Mouse (Mus musculus): ENCODE results near the gene Kcnip1.

The Kcnip1 gene

DNA sequence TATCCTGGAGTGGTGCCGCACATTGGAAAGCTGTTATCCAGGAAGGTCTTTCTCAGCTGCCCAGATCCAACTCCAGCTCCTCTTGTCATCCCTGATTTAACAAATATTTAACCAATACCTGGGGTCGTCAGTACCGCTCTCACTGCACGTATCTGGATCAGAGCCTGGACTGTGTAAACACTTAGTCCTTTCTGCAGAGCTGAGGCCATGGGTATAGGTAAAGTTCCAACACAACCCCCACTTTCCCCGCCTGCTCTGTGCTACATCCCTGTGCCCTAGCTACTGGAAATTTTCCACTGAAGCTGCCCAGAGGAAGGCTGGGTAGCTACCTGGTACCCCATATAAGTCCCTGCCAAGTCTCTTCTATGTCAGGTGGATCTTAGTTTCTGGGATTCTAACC is 3.0 kb downstream of the Kcnip1 start:
- CTCF ChIA-PET: interaction anchor here (0.6 kb wide), 1 partner anchor 182 kb away, joined by 3 read pairs; no protein-coding TSS in a partner anchor

DNA sequence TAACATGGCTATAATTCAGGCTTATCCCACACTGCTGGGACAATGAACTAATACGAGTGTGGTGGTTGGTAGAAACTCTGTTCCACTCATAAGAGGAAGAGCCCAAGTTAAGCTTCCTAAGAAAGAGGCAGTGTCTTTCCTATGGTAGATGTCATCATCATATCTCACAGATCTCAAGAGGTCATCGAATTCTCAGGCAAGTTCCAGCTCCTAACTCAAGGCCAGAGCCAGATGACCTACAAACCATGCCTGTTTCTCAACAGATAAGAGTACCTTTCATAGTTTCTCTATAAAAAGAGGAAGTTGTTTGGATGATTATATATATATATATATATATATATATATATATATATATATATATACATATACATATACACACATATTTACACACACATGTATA is 6.4 kb downstream of the Kcnip1 start:
- CTCF ChIA-PET: no interaction called here

DNA sequence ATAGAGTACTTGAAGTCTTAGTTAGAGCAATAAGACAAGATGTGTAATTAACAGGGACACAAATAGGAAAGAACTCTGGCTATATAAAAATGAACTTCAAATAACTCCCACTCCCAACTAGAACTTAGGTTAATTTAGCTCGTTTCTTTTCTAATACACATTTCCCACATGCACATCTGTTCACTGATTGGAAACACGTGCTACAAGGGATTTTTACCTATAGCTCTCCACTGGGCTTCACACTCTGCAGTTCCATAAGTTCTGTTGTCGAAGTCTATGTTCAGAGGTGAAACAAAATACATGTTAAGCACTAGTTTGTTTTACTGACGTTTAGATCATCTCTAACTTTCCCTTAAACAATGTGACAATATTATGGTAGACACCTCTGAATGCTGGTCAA is 12.8 kb downstream of the Kcnip1 start:
- CTCF ChIA-PET: no interaction called here

DNA sequence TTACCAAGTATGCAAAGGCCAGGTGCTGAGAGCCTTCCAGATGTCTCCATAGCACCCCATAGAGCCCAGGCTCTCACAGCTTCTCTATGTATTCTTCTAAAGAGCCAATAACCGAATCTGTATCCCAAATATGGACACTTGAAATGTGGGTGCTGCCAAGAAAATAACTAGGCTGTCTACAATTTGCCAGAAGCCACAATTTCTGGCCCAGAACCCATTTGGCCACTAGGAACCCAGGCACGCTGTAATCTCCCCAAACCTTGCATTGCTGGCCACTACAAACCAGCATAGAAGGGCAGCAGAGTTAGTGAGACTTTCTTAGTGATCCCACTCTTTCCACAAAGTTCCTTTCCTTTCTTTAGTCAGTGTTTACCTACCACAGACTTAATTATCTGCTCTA is 17.8 kb downstream of the Kcnip1 start:
- CTCF ChIA-PET: no interaction called here

DNA sequence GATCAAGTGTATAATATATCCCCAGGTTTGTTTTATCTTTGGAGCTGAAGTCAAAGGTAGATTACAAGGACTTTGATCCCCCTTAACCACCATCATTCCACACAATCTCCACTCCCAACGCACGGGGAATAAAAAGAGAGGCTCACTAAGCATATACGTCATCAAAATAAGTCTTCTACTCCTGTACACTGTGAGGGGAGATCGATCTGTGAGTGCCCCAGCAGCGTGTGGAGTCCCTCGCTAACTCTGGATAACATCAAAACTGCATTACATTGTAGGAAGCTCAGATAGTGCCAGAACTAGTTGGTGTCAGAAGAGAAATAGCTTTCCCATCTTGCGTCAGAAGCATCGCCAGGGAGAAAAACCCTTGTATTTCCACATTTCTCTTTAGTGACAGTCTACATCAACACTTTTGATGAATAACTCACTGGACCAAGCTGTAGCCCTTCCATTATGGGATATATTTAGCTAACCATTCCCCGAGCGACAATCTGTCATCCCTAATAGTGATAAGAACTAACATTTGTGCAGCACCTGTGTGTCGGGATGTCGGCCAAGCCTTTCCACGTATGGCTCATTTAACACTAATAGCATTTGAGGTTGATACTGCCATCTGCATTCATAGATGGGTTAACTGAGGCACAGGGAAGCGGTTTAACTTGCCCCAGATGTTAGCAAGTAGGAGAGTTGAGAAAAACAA is 18.5 kb downstream of the Kcnip1 start:
- CTCF ChIA-PET: no interaction called here

DNA sequence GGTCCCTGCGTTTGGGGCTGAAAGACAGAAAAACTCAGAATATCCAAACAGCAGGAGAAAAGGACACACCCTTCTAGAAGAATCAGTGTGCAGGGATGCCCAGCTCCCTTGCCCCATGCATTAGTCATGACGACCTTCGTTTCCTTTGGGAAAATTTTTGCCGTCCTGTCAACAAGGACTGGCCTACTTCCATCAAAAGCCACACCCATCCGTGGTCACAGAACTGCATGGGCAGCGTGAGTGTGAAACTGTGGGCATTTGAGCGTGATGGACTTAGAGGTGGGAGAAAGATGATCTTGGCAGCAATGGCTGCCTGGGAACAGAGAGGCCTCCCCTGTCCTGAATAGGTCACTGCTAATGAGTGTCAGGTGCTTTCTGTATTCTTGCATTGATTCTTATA is 20.8 kb downstream of the Kcnip1 start:
- CTCF ChIA-PET: no interaction called here

DNA sequence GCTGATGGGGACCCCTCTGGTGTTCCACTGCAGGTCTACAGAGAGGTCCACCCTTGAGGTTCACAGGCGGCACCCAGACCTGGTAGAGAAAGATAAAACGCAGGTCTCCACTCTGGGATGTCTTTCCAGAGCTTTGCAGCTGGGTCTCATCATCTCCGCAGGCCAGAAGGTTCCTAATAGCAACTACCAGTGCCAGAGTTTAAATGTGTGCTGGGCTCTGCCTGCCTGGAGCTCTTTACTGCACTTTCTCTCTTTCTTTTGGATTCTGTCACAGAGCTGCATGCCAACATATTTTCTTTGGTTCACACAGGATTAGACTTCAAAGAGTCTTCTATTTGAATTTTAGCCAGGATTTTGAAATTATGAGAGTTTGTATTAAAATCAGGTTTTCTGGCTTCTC is 23.8 kb downstream of the Kcnip1 start:
- CTCF ChIA-PET: no interaction called here

DNA sequence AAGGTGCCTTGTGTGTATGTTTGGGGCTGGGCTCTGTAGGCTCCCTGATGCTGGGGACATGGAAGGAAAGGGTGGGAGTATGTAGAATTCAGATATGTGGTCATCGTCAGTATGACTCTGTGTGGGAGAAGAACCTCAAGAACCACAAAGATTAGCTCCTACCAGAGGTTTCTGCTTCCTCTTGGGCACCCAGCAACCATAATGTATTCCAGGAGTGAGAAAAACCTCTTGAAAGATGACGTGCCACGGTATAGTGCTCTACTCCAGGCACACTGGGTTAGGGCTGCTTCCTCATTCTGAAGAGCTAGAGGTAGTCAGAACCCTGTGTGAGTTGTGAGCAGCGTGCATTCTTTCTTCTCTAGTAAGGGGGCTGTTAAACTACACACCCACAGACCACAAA is 25.2 kb downstream of the Kcnip1 start:
- CTCF ChIA-PET: no interaction called here

DNA sequence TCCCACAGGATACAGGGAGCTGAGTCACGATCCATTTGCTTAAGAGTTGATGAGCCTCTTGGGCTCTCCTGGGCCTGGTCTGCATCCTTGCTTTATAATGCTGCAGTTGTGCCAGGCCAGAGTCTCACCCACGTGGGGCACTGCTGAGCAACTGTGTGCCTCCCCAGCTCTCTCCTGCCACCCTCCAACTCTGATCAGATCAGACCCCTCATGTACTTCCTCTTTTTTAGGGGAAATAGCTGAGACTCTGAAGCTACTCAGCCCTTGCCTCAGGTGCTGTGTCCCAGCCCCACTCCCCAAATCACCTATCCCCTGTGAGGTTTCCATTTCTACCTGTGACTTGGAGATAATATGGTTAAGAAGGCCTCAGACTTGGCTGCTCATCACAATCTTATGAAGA is 27.6 kb downstream of the Kcnip1 start:
- CTCF ChIA-PET: no interaction called here

DNA sequence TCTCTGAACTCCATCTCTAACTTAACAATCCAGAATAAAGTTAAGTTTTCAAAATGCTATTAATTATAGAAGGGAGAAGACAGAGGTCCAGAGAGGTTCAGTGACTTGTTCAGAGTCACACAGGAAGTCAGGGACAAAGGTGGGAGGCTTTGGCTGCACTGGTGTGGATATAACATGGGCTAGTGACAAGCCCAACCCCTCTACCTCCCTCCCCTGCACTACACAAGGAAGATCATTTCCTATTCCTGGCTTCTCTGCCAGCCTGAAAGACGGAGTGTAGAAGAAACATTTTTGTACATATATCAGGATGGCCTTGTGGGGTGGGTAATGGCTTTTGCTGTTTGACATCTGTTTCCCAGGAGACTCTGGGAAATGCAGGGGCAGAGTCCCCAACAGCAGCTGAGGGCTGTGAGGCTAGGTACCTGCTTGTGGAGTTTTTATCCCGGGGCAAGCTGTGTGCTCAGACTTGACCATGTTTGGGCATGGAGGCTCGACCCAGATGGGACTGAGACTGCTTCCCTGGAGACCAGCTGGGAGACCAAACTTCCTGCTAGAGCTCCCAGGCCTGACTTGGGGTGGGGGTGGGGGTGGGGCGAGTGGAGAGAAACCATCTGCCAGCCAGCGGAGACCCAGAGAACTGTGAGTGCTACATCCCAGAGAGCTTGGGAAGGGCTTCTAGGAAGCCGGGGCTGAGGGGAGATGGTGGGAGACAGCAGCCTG is 30.1 kb downstream of the Kcnip1 start, which contains the start of gene Kcnmb1:
Gene Kcnmb1, plus strand, starts transcription at position 326 of the 720 bp plus-strand sequence.
- CTCF ChIA-PET: no interaction called here

DNA sequence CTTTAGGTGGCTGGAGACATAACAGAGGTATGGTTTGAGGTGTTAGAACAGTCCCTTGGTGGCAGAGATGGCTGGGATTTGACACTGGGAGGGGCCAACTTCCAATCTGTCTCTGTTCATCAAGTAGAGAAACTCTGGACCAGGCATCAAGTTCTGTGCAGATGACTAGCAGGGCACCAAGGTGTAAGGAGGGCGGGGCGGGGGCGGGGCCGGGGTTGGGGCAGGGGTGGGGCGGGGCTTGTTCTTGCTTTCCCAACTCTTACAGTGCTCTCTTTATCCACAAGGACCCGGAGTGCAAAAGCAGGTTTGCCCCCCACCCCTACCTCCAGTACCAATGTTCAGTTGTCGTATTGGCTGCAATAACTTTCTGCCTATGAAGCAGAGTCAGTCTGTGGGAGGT is 30.8 kb downstream of the Kcnip1 start:
- CTCF ChIA-PET: no interaction called here

DNA sequence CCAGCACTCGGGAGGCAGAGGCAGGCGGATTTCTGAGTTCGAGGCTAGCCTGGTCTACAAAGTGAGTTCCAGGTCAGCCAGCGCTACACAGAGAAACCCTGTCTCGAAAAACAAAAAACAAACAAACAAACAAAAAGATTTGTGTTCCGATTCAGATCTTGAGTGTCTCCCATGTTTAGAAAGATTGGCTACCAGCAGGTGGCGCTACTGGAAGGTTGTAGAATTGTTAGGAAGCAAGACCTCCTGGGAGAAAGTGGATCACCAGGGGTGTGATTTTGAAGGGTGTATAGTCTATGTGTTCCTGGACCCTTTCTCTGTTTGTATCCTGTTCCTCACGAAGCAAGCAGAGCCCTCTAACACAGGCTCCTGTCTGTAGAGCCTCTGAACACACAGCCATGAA is 34.2 kb downstream of the Kcnip1 start:
- CTCF ChIA-PET: no interaction called here

DNA sequence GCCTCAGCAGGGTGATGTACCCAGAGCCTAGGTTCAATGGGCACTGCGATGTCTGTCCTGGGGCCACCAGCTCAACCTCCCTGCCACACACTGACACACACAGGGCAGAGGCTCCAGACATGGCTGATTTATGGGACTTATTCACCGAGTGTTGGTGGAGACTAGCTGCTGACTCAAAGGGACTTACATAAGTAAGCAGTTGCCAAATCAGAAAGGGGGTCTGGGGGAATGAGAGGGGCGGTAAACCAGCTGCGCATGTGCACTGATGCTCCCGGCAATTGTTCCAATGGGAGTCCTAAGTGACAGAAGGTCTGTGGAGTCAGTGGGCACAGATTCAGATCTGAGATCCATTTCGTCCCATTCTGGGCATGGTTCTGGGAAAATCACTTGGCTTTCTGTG is 35.4 kb downstream of the Kcnip1 start:
- CTCF ChIA-PET: interaction anchor here (0.7 kb wide), 1 partner anchor 85 kb away, joined by 11 read pairs; no protein-coding TSS in a partner anchor

DNA sequence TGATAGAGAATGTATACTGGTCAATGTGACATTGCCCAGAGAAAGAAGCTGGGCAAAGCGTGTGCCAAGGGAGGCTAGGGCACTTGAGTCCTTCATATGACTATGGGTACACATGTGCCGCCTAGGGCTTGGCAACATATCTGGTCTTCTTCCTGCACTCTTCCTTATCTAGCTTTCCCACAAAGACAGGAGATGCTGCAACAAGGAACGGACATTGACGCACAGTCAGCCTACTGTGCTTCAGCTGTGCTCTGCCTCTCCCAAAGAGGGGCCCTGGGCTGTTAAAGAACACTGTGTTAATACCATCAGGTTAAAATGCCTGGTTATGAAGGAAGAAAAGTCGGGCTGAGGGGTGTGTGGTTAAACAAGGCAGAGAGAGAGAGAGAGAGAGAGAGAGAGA is 36.3 kb downstream of the Kcnip1 start:
- CTCF ChIA-PET: interaction anchor here (0.7 kb wide), 1 partner anchor 86 kb away, joined by 11 read pairs; no protein-coding TSS in a partner anchor

DNA sequence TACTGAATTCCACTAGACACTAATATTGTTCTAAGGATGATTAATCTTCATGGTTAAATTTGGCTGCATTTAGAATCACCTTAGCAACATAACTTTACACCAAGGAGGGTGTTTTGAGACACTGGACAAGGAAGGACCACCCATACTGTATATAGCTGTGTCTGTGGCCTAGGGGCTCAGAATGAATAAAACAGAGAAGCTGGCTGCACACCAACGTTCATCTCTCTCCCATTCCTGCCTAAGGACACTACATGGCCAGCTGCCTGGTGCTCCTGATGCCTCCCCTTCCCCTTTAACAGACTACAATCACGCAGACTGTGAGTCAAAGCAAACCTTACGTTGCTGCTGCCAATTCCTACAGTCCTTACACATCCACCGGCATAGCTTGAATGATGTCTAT is 37.0 kb downstream of the Kcnip1 start:
- CTCF ChIA-PET: no interaction called here

DNA sequence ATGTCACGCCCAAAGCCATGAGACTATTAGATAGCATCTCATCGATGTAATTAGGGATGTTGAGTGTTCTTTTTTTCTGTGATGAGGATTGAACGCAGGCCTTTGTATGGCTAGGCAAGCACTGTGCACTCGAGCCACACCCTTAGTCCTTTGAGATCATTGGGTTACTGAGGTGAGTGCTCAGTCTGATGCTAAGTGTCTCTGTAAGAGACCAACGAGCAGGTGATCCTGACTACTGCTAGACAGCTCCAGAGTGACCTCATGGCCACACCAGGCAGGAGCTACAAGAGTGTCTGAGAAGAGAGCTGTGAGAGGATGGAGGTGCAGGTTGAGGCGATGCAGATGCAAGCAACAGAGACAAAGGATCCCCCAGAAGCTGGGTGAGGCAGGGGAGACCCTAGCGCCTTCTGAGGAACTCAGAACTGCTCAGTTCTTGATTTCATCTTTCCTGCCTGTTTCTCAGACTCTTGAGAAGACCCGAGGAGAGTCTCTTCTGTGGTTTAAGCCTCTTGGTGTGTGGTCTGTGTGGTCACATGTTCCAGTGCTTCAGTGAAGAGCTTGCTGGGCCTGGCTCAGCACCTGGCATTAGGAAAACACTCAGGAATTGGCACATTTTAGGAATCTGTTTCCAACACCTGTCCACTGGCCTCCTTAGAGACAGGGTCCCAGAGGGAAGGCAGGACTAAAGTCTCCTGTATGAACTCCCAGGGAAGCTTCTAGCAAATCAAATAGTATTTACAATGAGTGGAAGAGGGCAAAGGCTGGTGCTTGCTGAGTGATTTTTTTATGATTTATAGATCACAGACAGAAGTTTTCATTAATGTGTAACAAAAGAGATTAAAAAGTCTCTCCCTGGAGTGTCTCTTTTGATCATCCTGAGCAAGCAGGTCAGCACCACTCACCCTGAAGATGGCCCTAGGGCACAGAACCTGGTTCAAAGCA is 41.0 kb downstream of the Kcnip1 start:
- CTCF ChIA-PET: no interaction called here

DNA sequence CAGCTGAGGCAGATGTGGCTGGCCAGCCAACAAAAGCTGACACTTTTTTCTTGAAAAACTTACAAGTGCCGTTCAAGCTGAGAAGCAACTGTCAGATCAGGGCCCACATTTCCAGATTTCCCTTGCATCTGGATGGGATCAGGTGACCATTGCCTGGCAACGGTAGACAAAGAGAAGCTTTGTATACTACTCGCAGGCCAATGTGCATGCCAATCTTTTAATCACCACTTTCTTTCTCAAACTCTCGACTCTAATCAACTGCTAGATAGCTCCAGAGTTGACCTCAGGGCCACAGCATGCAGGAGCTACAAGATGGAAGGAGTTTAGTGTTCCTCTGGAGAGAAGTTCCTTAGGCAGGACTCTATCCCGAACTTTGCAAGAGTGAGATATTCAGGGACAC is 41.8 kb downstream of the Kcnip1 start:
- CTCF ChIA-PET: no interaction called here

DNA sequence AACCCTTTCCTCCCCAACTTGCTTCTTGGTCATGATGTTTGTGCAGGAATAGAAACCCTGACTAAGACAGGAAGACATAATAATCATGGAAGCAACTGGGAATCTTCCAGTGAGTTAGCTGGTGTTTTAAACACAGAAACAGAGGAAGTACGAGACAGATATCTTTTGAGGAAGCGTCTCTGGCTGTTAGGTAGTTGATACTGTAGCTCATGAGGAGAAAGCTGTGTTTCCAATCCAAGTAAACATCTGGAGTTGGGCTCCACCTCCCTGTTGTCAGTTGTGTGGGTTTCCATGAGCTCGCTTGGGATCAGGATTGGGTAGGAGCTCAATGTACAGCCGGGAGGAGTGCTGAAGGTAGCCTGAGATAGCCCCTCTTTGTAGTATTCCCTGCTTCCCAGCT is 46.5 kb downstream of the Kcnip1 start:
- CTCF ChIA-PET: no interaction called here

DNA sequence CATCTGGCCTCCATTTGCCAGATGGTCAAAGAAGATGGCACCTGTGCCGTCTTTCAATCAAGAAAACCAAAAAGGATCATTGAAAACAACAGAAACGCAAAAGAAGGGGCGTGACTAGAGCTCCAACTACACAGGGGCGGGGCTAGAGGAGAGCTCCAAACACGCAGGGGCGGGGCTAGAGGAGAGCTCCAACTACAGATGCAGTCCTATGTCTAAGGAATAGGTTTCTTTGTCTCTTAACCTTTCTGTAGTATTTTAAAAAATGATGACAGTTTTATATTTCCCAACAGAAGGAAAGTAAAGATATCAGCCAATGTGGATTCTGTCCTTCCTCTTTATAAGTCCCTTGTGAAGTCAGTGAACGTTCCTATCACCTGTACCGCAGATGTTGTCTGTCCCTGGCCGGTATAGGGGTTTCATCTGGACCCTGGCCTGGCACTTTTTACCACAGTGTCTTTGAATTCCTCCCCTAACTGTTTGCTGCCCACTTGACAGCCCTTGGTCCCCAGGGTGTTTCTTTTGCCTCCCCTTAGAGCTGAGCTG is 48.1 kb downstream of the Kcnip1 start:
- CTCF ChIA-PET: interaction anchor here (0.7 kb wide), 1 partner anchor 391 kb away, joined by 5 read pairs; no protein-coding TSS in a partner anchor

DNA sequence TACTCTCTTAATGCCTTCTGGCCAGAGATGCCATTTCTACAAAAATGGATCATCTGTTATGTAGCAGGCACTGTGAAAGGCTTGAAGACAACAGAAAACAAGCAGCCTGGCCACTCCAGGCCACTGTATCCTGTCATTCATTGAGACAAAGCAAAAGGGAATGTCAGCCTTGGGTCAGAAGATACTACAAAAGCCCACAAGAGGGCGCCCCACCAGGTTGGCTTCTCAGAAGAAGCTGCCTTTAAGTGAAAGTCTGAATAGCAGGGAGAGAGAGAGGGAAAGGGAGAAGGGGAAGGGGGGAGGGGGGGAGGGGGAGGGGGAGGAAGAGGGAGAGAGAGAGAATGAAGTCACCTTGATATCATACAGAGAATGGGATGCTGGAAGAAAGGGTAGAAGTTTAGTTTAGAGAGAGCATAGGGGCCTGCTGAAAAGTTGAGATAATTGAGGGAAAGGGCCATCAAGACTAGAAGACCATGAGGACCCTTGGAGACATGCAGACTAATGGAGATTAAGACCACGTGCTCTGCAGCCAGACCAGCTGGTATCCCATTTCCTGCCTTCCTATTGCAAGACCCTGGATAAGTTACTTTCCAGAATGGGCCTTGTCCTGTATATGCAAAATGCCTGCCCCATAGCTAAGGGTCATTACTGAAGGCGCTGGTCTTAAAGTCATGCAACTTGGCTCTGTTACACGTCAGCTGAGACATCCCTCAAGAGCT is 48.7 kb downstream of the Kcnip1 start:
- CTCF ChIA-PET: interaction anchor here (0.7 kb wide), 1 partner anchor 390 kb away, joined by 5 read pairs; no protein-coding TSS in a partner anchor

DNA sequence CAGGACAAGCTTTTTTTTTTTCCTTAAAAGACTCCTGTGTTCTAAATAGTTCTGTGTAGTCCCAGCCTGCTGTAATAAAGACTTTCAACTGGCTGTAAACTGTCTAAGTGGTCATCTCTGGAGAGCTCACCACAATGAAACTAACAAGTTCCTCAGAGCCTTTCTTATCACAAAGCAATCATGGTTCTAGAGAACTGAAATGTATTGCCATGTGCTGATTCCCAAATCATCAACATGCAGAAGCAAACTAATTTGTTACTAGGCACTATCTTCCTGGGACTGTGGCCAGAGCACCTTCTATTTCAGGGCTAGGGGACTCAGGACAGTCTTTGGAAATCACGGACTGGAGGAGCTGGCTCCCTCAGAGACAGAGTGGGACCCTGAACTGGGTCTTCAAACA is 49.4 kb downstream of the Kcnip1 start:
- CTCF ChIA-PET: no interaction called here
